Mouse (Mus musculus): Measurements from ENCODE around the gene Ms4a2.

Gene Ms4a2

GRCm38 (mm10) chr19:11574965-11575364, 48.6 kb downstream of the Ms4a2 start:
- DNase-seq = no peak
